Mouse (Mus musculus): ENCODE results near the gene Lipa. TPM values are rescaled to one million over a fixed set of nuclear protein-coding genes. Genes with fewer than 3 reads are reported as not detected.

Lipa gene
- polyA plus RNA-seq, 1 experiment from 2014 or later = 20.9 TPM

DNA sequence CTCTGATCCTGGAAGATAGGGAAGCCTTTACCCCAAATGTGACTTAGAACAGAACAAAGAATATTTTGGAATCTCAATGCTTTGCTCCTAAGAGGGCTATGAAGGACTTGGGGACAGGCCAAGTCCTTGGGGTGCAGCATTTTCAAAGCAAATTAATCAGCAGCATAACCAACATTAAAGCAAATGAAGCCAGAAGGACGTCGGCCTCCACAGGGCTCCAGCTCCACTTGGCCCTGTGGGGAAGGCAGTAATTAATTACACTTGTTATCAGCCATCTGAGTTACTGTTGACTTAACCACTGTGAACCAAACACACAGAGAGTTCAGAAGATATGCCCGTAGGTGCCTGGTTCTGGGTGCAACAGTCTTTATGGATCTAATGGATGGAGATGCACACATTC lies 8.5 kb downstream of the Lipa start:
- 68% methylated on average over 3 of the region's 3 CpGs for WGBS
- H3K27ac ChIP-seq = no peak overlapping the region

DNA sequence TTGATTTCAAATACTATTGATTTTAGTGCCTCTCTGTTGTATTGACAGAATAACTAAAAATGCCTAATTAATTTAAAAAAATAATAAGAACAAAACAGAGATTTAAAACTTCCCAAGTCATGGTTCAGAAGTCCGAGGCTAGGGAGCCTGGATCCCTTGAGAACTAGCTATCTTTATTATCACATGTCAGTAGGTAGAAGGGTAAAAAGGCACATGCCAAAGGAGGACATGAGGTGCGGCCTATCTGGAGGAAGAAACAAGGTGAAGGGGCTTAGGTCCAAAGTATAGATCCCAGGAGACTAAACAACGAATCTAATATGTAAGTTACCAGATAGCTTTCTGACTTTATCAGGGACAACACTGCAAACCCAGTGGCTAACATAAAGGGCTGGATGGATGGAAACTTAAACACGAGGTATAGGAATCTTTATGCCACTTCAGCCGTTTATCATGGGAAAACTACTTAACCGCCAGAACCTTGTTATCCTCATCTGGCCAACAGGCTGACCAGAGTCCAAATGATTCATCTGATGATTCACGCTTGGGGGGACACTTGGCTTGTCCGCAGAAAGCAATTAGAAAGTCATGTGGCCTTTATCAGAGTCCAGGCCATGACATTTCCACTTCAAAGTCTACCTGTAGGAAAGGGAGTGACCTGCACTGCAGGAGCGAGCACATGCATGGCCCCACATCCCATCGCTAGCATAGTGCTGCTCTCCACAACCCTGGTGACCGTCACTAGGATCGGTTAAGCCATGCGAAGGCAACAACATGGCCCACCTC lies 9.3 kb downstream of the Lipa start:
- no peaks in the 10 kb centered on the region for H3K9me3 ChIP-seq (replicated peaks)

More for the DNA sequence above, 8.5 kb downstream of the Lipa start:
- H3K36me3 ChIP-seq = peaks cover 20% of the 10 kb centered on the region
- H3K9me3 ChIP-seq (replicated peaks) = no peaks in the 10 kb centered on the region
- no peak for DNase-seq (ENCODE audit: low spot score)
- no peaks in the 10 kb centered on the region for H3K27me3 ChIP-seq (ENCODE audit: low read depth, poor library complexity, severe bottlenecking)
- no peak overlapping the region for H3K4me3 ChIP-seq
- no peaks in the 10 kb centered on the region for H3K4me1 ChIP-seq

DNA sequence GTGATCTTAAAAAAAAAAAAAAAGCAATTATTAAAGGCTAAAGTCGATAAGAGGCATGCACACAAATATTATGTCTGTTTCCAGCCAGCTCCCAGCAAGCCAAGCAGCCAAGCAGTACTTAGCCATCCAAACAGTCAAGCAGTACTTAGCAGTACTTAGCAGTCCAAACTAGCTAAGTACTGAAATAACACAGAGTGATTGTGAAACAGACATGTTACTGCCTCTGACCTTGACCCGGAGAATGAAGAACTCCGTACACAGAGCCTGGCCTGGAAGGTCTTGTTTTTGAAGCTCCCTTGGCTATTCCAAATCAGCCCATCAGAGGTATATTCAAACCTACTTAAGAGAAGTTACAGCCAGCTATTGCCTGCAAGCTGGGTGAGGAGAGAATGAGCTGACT lies 10.1 kb downstream of the Lipa start:
- Histone ChIP-seq H3K27me3 (ENCODE audit: low read depth, poor library complexity, severe bottlenecking) (no peaks in the 10 kb centered on the region), H3K36me3 (peaks cover 20% of the 10 kb centered on the region), H3K27ac (no peak overlapping the region), H3K4me3 (no peak overlapping the region), H3K4me1 (no peaks in the 10 kb centered on the region), H3K9me3 (replicated peaks) (no peaks in the 10 kb centered on the region)
- DNase-seq (ENCODE audit: low spot score) = no peak
- 89% methylated on average over 3 of the region's 3 CpGs for WGBS

More for the DNA sequence above, 9.3 kb downstream of the Lipa start:
- no peak overlapping the region for H3K27ac ChIP-seq
- H3K27me3 ChIP-seq (ENCODE audit: low read depth, poor library complexity, severe bottlenecking) = no peaks in the 10 kb centered on the region
- WGBS = 92% methylated on average over 13 of the region's 13 CpGs
- H3K36me3 ChIP-seq = peaks cover 20% of the 10 kb centered on the region
- H3K4me3 ChIP-seq = no peak overlapping the region
- H3K4me1 ChIP-seq = no peaks in the 10 kb centered on the region
- no peak for DNase-seq (ENCODE audit: low spot score)

DNA sequence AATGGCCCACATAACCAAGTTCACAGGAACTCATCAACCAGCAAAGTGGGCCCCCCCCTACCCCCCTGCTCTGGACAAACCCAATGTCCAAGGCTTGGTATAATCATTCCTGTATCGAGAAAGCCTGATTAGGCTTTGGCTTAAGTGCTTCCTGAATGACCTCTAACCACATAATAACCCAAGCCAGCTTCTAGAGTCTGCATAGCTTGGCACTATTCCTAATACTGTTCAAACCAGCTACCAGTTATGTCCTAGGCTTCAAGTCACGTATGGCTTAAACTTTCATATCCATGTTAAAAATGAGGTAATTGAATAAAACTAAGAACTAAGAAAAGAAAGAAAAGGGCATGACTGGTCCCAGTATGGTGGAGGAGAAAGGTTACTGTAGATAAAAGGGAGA lies 10.9 kb downstream of the Lipa start:
- DNase-seq (ENCODE audit: low spot score) = no peak
- 93% methylated on average over 2 of the region's 2 CpGs for WGBS
- Histone ChIP-seq H3K27me3 (ENCODE audit: low read depth, poor library complexity, severe bottlenecking) (no peaks in the 10 kb centered on the region), H3K27ac (no peak overlapping the region), H3K9me3 (replicated peaks) (no peaks in the 10 kb centered on the region), H3K4me1 (peaks cover 4% of the 10 kb centered on the region), H3K4me3 (no peak overlapping the region), H3K36me3 (peaks cover 15% of the 10 kb centered on the region)

DNA sequence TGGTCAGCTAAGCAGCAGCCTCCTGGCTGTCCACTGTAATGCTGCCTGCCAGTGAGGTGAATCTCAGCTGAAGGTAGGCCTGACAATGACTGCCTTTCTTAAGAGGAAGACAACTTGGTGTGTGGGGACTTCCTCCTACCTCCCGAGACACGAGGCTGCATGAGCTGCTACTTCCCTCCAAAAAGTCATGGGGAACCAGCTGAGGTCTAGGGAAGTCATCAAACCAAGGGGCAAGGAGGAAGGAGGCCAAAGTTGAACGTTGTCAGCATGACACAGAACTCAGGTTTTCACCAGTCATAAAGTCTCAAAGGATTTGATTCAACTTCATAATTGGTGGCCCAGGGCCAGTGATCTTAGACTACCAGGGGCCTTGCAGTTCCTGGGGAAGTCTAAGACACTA lies 11.6 kb downstream of the Lipa start:
- peaks cover 6% of the 10 kb centered on the region for H3K4me1 ChIP-seq
- H3K9me3 ChIP-seq (replicated peaks) = no peaks in the 10 kb centered on the region
- WGBS = 83% methylated on average over 3 of the region's 3 CpGs
- no peak overlapping the region for H3K4me3 ChIP-seq
- no peak for DNase-seq (ENCODE audit: low spot score)
- no peak overlapping the region for H3K27ac ChIP-seq
- no peaks in the 10 kb centered on the region for H3K27me3 ChIP-seq (ENCODE audit: low read depth, poor library complexity, severe bottlenecking)
- peaks cover 15% of the 10 kb centered on the region for H3K36me3 ChIP-seq

DNA sequence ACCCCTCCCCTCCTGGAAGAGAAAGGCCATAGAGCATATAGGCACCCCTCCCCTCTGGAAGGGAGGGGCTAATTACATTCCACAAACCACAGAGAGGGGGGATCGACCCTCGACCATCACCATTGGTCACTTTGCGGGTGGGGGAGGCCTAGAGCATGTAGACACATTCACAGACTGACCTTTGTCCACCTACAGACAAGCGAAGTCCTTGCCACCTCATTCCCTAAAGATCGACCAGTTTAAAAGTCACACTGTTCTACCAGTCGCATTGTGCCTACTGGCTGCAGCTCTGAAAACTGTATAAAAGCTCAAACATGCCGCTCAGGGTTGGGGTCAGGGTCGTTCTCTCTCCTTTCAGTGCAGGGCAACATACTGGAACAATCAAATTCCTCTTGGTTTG lies 15.7 kb downstream of the Lipa start:
- Histone ChIP-seq H3K27me3 (ENCODE audit: low read depth, poor library complexity, severe bottlenecking) (no peaks in the 10 kb centered on the region), H3K4me3 (no peak overlapping the region), H3K4me1 (peaks cover 6% of the 10 kb centered on the region), H3K9me3 (replicated peaks) (no peaks in the 10 kb centered on the region), H3K36me3 (peaks cover 14% of the 10 kb centered on the region), H3K27ac (0 out of 2 replicates have a peak overlapping the region, but pooled peaks have one; percentile 19)
- 80% methylated on average over 8 of the region's 8 CpGs for WGBS
- DNase-seq (ENCODE audit: low spot score) = no peak

DNA sequence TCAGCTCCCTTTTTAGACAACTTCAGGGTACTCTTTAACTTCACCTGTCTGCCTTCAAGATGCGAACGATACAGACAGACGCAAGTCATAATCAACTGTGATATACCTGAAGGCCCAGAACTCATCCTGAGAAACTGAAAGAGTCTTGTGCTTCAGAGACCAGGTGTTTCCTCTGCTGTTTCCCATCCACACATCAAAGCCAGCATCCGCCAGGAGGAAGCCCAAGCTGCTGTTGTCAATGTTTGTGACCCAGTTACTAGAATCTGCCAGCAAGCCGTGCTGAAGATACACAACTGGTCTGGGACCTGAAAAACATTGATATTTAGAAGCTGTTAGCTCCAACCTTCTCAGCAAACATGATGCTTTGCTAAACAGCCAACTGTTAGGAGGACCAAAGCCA lies 16.6 kb downstream of the Lipa start:
- 90% methylated on average over 5 of the region's 5 CpGs for WGBS
- no peak for DNase-seq (ENCODE audit: low spot score)
- Histone ChIP-seq H3K4me3 (no peak overlapping the region), H3K27me3 (ENCODE audit: low read depth, poor library complexity, severe bottlenecking) (no peaks in the 10 kb centered on the region), H3K36me3 (peaks cover 22% of the 10 kb centered on the region), H3K27ac (no peak overlapping the region), H3K9me3 (replicated peaks) (no peaks in the 10 kb centered on the region), H3K4me1 (peaks cover 6% of the 10 kb centered on the region)

DNA sequence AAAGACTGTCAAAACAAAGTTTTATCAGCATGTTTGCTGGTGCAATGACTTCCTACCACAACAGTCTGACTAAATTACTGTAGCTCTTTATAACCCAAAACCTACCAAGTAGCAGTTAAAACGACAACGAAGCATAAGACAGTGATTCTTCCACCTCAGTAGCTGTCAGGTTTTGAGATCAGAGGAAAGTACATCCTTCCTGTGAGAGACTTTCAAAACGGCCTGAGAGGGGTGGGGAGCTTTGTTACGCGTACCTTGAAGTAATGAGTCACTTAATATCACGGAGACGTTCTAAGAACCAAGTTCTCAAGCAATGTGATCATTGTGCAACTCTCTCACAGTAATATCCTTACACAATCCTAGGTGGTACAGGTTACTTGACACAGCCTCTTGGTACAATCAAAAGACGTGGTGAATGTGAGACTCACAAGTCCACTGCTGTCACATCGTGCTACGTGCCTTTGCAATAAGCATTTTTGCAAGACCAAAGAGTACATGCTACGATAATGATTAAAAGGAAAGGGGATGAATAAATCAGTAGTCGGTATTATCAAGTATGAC lies 22.0 kb downstream of the Lipa start:
- Histone ChIP-seq H3K36me3 (peaks cover 31% of the 10 kb centered on the region), H3K27me3 (ENCODE audit: low read depth, poor library complexity, severe bottlenecking) (no peaks in the 10 kb centered on the region), H3K27ac (no peak overlapping the region), H3K4me3 (no peak overlapping the region), H3K4me1 (no peaks in the 10 kb centered on the region), H3K9me3 (replicated peaks) (no peaks in the 10 kb centered on the region)
- 92% methylated on average over 12 of the region's 12 CpGs for WGBS
- no peak for DNase-seq (ENCODE audit: low spot score)

DNA sequence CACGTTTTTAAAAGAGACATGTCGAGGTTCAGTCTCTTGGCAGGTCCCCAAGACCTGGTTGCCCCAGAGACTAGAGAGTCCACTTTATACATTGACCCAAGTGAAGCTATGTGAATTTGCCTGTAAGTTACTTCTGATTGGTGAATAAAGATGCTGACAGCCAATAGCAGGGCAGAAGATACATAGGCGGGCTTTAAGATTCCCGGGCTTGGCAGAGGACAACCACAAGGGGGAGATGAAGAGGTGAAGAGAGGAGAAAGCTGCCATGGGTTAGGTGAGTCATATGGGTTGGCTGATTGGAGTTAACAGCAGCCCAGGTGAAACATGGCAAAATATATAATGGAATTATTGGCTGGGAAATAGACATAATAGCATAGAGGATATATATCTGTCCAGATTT lies 26.5 kb downstream of the Lipa start:
- no peaks in the 10 kb centered on the region for H3K9me3 ChIP-seq (replicated peaks)
- no peaks in the 10 kb centered on the region for H3K27me3 ChIP-seq (ENCODE audit: low read depth, poor library complexity, severe bottlenecking)
- H3K36me3 ChIP-seq = peaks cover 14% of the 10 kb centered on the region
- no peaks in the 10 kb centered on the region for H3K4me1 ChIP-seq
- no peak overlapping the region for H3K27ac ChIP-seq
- H3K4me3 ChIP-seq = no peak overlapping the region
- 54% methylated on average over 4 of the region's 4 CpGs for WGBS
- peak; percentile 44 for DNase-seq (ENCODE audit: low spot score)

DNA sequence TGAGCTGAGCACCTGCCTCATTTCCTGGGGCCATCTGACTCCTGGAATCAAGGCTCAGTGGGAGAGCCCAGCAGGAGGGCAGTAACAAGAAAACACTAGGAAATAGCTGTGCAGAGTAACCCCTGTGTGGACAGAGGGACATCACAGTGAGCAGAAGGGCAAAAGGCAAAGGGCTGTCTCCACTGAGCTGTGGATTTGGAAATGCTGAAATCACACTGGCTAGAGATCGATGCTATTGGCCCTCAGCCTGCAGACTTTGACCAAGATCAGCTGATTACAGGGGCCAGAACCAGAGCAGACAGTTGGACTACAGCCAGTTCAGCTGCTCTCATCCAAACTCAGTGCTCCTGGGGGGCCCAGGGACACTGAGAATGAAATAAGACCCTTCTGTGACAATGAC lies 30.9 kb downstream of the Lipa start:
- H3K27me3 ChIP-seq (ENCODE audit: low read depth, poor library complexity, severe bottlenecking) = no peaks in the 10 kb centered on the region
- peaks cover 15% of the 10 kb centered on the region for H3K36me3 ChIP-seq
- no peak for DNase-seq (ENCODE audit: low spot score)
- no peak overlapping the region for H3K27ac ChIP-seq
- 84% methylated on average over 1 of the region's 1 CpGs for WGBS
- H3K4me3 ChIP-seq = no peak overlapping the region
- H3K9me3 ChIP-seq (replicated peaks) = no peaks in the 10 kb centered on the region
- no peaks in the 10 kb centered on the region for H3K4me1 ChIP-seq

DNA sequence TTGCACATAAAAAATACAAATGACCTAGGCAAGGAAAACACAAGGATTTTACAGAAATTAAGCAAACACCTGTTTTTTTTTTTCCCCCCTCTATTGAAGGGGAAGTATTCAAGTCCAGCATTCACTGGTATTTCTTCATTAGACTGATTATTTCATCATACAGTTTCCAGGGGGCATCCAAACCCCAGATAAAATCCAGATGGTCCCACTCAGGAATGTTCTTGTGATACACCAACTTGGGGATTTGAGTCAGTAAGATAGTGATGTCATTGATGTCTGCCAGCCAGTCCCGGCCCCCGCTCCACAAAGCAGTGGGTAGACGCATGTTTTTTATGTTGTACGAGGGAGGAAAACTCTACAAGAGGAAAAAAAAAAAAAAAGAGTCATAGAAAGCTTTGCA lies 33.4 kb downstream of the Lipa start:
- 93% methylated on average over 4 of the region's 4 CpGs for WGBS
- Histone ChIP-seq H3K36me3 (peaks cover 11% of the 10 kb centered on the region), H3K27me3 (ENCODE audit: low read depth, poor library complexity, severe bottlenecking) (no peaks in the 10 kb centered on the region), H3K27ac (no peak overlapping the region), H3K4me1 (no peaks in the 10 kb centered on the region), H3K4me3 (no peak overlapping the region), H3K9me3 (replicated peaks) (no peaks in the 10 kb centered on the region)
- no peak for DNase-seq (ENCODE audit: low spot score)

DNA sequence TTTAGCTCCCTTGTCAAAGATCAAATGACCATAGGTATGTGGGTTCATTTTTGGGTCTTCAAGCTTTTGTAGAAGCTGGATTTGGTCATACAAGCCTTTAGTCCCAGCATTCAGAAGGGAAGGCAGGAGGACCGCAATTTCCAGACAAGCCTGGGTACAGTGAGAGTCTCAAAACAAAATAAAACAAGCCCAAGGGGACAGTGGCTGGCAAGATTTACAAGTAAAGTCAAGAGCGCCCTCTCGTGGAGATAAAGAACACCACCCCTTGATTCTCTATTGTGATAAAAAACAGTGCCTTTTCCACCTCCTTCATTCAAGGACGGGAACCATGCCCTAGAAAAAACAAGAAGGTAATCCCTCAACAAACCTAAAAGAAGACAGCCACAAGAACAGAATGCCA lies 43.7 kb downstream of the Lipa start:
- no peaks in the 10 kb centered on the region for H3K9me3 ChIP-seq (replicated peaks)
- 24% methylated on average over 4 of the region's 4 CpGs for WGBS
- H3K36me3 ChIP-seq = no peaks in the 10 kb centered on the region
- no peak overlapping the region for H3K27ac ChIP-seq
- peak; percentile 54 for DNase-seq (ENCODE audit: low spot score)
- peaks cover 5% of the 10 kb centered on the region; the same call in 1 of the 2 replicates for H3K27me3 ChIP-seq (ENCODE audit: low read depth, poor library complexity, severe bottlenecking)
- H3K4me1 ChIP-seq = no peaks in the 10 kb centered on the region
- no peak overlapping the region for H3K4me3 ChIP-seq

DNA sequence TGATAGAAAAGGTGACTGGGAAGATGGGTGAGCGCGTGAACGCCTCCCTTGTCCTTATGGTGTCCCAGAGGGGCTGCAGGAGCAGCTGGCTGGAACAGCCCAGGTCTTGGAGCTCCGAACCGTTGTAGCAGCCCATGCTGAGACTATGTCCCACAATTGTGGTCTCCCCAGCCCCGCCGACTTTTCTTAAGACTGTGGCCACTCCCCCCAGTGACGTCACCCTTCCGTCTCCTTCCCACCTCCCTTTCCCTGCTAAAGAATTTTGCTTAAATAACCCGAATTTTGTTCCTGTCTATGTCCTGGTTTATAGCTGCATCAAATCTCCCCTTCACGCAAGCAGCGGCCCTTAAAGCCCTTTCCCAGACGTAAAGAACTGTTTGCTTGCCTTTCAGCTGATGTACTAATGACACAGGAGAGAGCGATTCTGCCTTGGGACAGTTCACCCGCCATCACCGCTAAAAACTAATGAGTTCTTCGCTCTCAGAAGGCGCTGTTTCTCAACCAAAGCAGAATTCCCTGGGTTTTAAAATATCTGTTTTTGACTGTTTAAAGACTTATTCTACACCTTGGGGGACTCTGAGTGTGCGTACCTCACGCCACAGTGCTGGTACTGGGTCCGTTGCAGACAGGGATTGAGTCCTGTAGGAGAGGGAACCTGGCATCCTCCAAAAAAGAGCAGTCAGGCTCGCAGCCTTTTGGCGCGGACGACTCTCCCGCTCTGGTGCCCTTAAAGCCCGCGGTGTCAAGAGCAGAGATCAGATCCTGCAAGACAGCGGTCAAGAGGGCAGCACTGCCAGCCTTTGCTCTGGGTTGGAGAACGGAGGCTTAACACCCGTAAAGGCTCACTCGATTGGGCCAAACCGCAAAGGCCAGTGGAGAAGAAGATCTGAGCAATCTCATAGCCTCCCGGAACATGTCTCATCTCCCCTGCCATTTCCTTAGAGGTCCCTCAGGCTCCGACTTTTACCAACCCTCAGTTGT lies 52.0 kb downstream of the Lipa start, which contains the start of gene Ch25h:
Gene Ch25h, minus strand, starts transcription at position 174 of the 981 bp plus-strand sequence.
- under 1% methylated on average over 35 of the region's 35 CpGs for WGBS
- Histone ChIP-seq H3K4me3 (peak within 1 kb of the TSS; percentile 59), H3K27ac (no peak within 1 kb of the TSS), H3K9me3 (replicated peaks) (no peaks in the 10 kb centered on the region), H3K4me1 (peaks cover 21% of the 10 kb centered on the region), H3K36me3 (no peaks in the 10 kb centered on the region), H3K27me3 (ENCODE audit: low read depth, poor library complexity, severe bottlenecking) (peaks cover 61% of the 10 kb centered on the region)
- peak; percentile 64 for DNase-seq (ENCODE audit: low spot score)

Measured in limb, embryonic 10.5 days (tissue).